Mouse (Mus musculus) hindbrain, embryonic 14.5 days (tissue): ENCODE data around the gene Hps3. TPM values are rescaled to one million over a fixed set of nuclear protein-coding genes. Genes with fewer than 3 reads are reported as not detected.
A peak's percentile ranks its signal among the peaks of the same experiment; 100 is the strongest.

Experiments
- ATAC-seq: fragments of 200-750 bp; cut with Nextera tagmentation; 2 replicates; pipeline ENCODE4 v1.8.0; 2017; ENCODE audit warnings: moderate number of reproducible peaks, mild to moderate bottlenecking, moderate TSS enrichment, moderate library complexity; ENCODE audit not compliant: low FRiP score
- DNase-seq: peaks from one replicate; pipeline ENCODE4 v3.0.0-alpha.2; 2015; ENCODE audit warnings: low spot score
- H3K27ac ChIP-seq: fragments of 300-500 bp; sonication (generic); 2 replicates; pipeline ENCODE4 v1.5.1; 2014; ENCODE audit warnings: mild to moderate bottlenecking, moderate library complexity
- H3K27me3 ChIP-seq: fragments of 300-500 bp; sonication (generic); 2 replicates; pipeline ENCODE4 v1.6.1; 2014; ENCODE audit warnings: mild to moderate bottlenecking, low read length, mixed read lengths; ENCODE audit not compliant: control insufficient read depth, insufficient read depth
- H3K36me3 ChIP-seq: fragments of 300-500 bp; sonication (generic); replicated peaks from 2 replicates; pipeline ENCODE4 v1.6.1; 2014; ENCODE audit not compliant: control insufficient read depth, insufficient read depth
- H3K4me1 ChIP-seq: fragments of 300-500 bp; sonication (generic); replicated peaks from 2 replicates; pipeline ENCODE4 v1.6.1; 2014; ENCODE audit warnings: antibody characterized with exemption, low read length, mixed read lengths; ENCODE audit not compliant: control insufficient read depth, insufficient read depth
- H3K4me2 ChIP-seq: fragments of 300-500 bp; sonication (generic); replicated peaks from 2 replicates; pipeline ENCODE4 v1.6.1; 2014; ENCODE audit warnings: mild to moderate bottlenecking, moderate library complexity
- H3K4me3 ChIP-seq: fragments of 300-500 bp; sonication (generic); replicated peaks from 2 replicates; pipeline ENCODE4 v1.5.1; 2014; ENCODE audit warnings: mild to moderate bottlenecking, low read length
- H3K9ac ChIP-seq: fragments of 300-500 bp; sonication (generic); 2 replicates; pipeline ENCODE4 v1.6.1; 2014
- H3K9me3 ChIP-seq: fragments of 300-500 bp; sonication (generic); 2 replicates; pipeline ENCODE4 v1.6.1; 2016; ENCODE audit warnings: low read length; ENCODE audit not compliant: control insufficient read depth
- WGBS: fragments of 180-500 bp; shearing (Covaris S2); extraction: QIAGEN DNeasy Blood & Tissue Kit; methylation state at CpG from one replicate; pipeline ENCODE4 v1.1.7; 2014; 5-methylcytosine and 5-hydroxymethylcytosine counted together
- polyA plus RNA-seq: library from polyadenylated mRNA; unstranded; fragments of >200 nt; fragmentation: Nextera tagmentation; extraction: Ambion mirVana; gene quantifications from 2 replicates; pipeline ENCODE4 v1.2.1, GENCODE M21; 2014

The Hps3 gene
- polyA plus RNA-seq, 1 experiment from 2014 or later, result 13.8 TPM

DNA sequence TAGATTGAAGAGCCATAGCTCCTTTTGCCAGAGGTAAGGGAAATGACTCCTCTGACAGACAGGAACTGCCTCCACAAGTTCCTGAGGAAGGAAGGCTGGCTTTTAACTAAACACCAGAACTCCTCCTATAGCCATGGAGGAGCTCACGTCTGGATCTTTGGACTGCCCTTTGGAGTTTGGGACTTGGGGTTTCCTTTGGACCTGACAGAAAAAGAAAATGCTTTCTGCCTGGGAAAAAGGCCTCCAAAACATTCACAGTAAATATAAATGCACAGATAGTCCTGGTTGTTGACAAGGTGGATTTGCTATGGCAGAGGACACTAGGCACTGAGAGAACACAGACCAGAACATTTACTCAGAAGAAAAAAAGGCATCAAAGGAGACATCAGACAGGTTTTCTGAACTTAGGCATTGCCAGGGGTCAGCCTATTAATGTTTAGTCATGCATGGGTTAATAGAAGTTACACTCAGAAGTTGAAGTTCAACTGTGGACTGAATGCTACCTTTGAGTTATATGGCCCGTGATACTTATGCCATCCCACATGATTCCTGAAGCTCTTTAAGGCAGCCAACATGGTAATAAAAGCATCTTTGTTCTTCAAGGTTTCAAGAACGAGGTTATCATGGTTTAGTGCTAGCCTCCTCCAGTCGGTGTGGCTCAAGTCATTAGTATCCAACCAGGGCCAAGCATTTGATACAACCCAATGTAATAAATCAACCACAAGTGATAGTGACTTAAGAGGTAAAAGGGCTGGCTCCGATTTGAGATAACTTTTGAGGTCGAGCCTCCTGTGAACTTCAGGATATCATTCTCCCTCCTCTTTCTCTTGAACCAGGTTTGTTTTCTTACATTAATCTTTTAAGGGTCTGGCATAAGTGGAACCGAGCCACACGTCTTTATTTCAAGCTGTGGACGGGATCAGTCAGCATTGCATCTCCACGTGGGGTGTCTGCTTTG, 1.1 kb downstream of the Hps3 start:
- no peak for ATAC-seq
- WGBS, result 24% methylated on average over 10 of the region's 10 CpGs

DNA sequence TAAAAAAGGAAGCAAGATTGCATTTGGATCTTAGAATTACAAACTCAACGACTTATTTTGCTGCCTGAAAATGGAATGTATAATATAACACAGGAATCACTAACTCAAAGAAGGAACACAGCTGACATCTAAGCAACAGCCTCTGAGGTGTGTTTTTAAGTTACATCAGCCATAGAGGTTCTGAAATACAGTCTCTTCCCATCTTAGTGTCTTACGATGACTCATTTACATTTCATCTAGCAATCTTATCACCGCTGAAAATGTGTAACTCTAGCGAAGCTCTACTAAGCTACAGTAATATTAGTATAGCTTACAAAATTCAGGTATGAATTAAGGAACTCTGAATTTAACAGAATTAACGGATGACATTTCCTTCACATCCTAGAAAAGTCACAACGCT, 4.3 kb downstream of the Hps3 start:
- 95% methylated on average over 6 of the region's 6 CpGs for WGBS
- Histone ChIP-seq H3K4me3 (no peak overlapping the region), H3K9ac (no peak overlapping the region), H3K9me3 (no peaks in the 10 kb centered on the region), H3K4me2 (no peak overlapping the region), H3K36me3 (peaks cover 25% of the 10 kb centered on the region), H3K27me3 (no peaks in the 10 kb centered on the region), H3K27ac (no peak overlapping the region), H3K4me1 (peaks cover 11% of the 10 kb centered on the region)
- DNase-seq, result no peak
- ATAC-seq, result no peak

More for the DNA sequence above, 1.1 kb downstream of the Hps3 start:
- Histone ChIP-seq H3K9ac (peak overlapping the region; percentile 77), H3K4me2 (peak overlapping the region; percentile 71), H3K4me3 (peak overlapping the region; percentile 77), H3K27ac (no peak overlapping the region), H3K9me3 (no peaks in the 10 kb centered on the region), H3K4me1 (peaks cover 11% of the 10 kb centered on the region), H3K36me3 (no peaks in the 10 kb centered on the region), H3K27me3 (no peaks in the 10 kb centered on the region)
- DNase-seq, result no peak

DNA sequence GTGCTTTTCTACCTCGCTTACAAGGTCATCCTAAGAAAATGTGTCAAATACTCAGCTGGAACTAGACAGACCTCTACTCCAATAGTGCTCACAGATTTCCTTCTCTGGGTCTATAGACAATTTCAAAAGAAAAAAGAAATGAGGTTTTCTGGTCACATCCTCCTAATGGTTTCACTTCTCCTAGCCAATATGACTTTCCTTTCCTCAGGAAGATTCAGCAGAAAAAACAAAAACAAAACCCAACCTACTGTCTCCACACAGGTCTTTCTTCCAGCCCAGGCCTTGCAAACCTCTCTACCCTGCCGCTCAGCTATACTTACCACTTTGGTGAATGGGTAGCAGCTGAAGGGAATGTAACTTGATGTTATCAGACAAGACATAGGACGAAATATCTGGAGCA, 6.5 kb downstream of the Hps3 start:
- peaks cover 2% of the 10 kb centered on the region; the same call in 1 of the 2 replicates for H3K4me1 ChIP-seq
- WGBS, result 96% methylated on average over 3 of the region's 3 CpGs

DNA sequence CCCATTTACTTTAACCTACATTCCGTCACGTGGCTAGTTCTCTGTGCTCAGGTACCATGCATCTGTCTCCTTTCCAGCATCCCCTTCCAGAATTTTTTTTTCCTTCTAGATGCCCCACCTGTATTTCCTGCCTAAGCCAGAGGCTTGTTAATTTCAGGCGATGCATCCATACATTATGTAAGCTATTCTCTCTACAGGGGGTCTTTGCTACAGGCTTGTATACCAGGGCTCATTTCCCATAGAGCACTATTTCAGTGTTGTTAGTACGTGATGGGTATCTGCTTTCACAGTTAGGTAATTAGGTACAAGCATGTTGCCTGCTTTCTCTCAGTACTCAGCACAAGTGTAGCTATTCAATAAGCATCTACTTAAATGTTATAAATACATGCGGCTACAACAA, 7.3 kb downstream of the Hps3 start:
- ATAC-seq (no peak), DNase-seq (no peak)
- Histone ChIP-seq H3K4me3 (no peak overlapping the region), H3K9ac (no peak overlapping the region), H3K27me3 (no peaks in the 10 kb centered on the region), H3K9me3 (no peaks in the 10 kb centered on the region), H3K27ac (no peak overlapping the region), H3K36me3 (peaks cover 54% of the 10 kb centered on the region), H3K4me1 (no peaks in the 10 kb centered on the region), H3K4me2 (no peak overlapping the region)
- WGBS, result 87% methylated on average over 5 of the region's 5 CpGs

More for the DNA sequence above, 6.5 kb downstream of the Hps3 start:
- ATAC-seq, result no peak
- Histone ChIP-seq H3K9ac (no peak overlapping the region), H3K4me3 (no peak overlapping the region), H3K4me2 (no peak overlapping the region), H3K27me3 (no peaks in the 10 kb centered on the region), H3K36me3 (peaks cover 46% of the 10 kb centered on the region), H3K9me3 (no peaks in the 10 kb centered on the region), H3K27ac (no peak overlapping the region)
- no peak for DNase-seq

DNA sequence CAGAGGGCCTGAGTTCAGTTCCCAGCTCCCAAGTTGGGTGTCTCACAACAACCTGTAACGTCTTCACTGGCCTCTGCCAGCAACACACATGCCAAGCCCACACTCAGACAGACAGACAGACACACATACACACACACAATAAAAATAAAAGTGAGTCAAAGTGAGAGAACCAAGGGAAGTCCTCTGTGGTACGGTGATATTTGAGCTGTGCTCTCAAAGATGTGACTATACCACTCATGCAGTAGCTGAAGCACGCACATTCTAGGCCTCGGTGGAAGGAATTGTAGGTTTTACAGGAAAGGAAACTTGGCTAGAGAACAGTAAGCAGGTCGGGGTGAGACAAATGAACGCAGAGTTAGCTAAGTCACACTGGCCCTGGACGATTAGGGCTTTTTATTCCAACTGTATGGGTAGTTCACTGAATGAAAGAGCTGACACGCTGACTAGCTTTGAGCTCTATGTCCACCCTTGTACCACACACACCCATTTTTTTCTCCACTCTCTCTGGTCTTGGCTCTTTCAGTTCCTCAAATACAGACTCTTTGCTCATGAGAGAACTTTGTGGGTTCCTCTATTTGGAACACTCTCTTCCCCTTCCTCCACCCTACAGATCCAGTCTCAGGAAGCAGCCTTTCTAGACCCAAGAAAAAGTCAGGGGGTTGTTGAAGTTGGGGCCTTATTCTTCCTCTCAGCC, 8.0 kb downstream of the Hps3 start:
- H3K9me3 ChIP-seq, result no peaks in the 10 kb centered on the region
- 98% methylated on average over 8 of the region's 8 CpGs for WGBS
- no peaks in the 10 kb centered on the region for H3K27me3 ChIP-seq
- H3K4me1 ChIP-seq, result no peaks in the 10 kb centered on the region
- peaks cover 61% of the 10 kb centered on the region for H3K36me3 ChIP-seq
- DNase-seq, result no peak
- no peak overlapping the region for H3K4me2 ChIP-seq
- H3K4me3 ChIP-seq, result no peak overlapping the region
- no peak overlapping the region for H3K9ac ChIP-seq
- no peak for ATAC-seq
- no peak overlapping the region for H3K27ac ChIP-seq

DNA sequence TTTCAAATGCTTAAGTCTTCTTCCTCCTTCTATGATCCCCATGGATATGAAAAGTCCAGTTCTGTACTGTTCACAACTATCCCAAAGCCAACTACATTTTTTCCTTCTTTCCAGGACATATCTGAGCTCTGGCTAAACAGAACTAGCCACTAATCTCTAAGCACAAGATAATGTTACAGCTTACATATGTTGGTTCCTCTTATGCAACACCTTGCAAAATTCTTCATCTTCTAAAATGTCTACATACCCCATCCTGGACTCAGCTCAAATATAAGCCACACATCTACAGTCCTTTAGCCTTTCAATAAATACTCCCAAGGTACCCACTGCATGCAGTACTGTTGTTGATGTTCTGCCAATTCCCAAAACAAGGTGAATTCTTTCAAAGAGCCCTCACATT, 8.6 kb downstream of the Hps3 start:
- peaks cover 62% of the 10 kb centered on the region for H3K36me3 ChIP-seq
- ATAC-seq (no peak), DNase-seq (no peak)
- H3K4me2 ChIP-seq, result no peak overlapping the region
- H3K9ac ChIP-seq, result no peak overlapping the region
- no peak overlapping the region for H3K4me3 ChIP-seq
- no peaks in the 10 kb centered on the region for H3K4me1 ChIP-seq
- H3K27ac ChIP-seq, result no peak overlapping the region
- H3K27me3 ChIP-seq, result no peaks in the 10 kb centered on the region
- no peaks in the 10 kb centered on the region for H3K9me3 ChIP-seq

DNA sequence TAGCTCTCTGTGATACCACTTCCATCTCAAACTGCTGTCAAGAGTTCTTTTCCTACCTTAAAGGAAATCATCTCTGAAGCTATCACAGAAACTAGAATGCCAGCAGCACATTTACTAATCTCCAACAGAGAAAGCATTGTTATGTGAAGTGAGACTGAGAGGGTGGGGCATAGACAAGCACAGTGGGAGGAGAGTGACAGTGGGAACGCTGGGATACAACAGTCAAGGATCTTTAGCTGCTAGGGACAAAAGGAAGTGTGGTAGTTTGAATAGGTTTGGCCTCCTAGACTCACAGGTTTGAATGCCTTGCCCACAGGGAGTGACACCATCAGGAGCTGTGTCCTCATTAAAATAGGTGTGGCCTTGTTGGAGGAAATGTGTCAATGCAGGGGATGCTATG, 11.3 kb downstream of the Hps3 start:
- DNase-seq, result no peak
- Histone ChIP-seq H3K9me3 (no peaks in the 10 kb centered on the region), H3K36me3 (peaks cover 82% of the 10 kb centered on the region), H3K4me3 (no peak overlapping the region), H3K27ac (no peak overlapping the region), H3K4me1 (no peaks in the 10 kb centered on the region), H3K4me2 (no peak overlapping the region), H3K9ac (no peak overlapping the region), H3K27me3 (no peaks in the 10 kb centered on the region)
- 47% methylated on average over 1 of the region's 1 CpGs for WGBS
- ATAC-seq, result no peak

DNA sequence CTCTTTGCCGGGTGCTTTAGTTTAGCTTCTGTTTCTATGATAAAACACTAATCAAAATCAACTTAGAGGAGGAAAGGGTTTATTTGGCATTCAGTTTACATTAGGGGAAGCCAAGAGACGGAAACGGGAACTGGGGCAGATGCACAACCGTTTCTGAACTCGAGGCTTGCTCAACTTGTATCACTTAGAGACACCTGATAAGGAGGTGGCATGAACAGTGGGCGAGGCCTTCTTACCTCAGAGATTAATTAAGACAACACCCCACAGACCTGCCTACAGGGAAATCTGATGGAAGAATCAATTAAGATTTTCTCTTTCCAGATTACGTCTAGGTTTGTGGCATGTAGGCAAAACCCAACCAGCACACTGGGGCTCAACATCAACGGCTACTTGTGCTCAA, 17.0 kb downstream of the Hps3 start:
- Histone ChIP-seq H3K27ac (no peak overlapping the region), H3K4me3 (no peak overlapping the region), H3K9ac (no peak overlapping the region), H3K9me3 (no peaks in the 10 kb centered on the region), H3K4me1 (no peaks in the 10 kb centered on the region), H3K27me3 (no peaks in the 10 kb centered on the region), H3K4me2 (no peak overlapping the region), H3K36me3 (peaks cover 76% of the 10 kb centered on the region)
- ATAC-seq (no peak), DNase-seq (no peak)
- WGBS, result 89% methylated on average over 8 of the region's 8 CpGs

DNA sequence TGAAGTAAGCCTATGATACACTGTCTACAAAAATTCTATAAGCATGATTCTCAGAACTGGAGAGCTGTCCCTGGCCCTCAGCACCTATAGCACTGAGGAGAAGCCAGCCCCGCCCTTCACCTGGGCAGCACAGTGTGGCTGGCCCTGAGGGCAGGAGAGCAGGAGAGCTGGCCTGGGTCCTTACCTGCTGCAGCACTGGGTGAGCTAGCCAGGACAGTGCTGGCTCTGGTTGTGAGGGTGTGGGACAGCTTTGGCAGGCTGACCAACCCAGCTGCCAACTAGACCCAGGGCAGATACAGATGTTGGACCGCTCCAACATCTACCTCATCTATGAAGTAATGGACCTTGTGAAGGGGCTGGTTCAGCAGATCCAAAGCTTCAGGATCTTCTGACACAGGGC, 20.7 kb downstream of the Hps3 start:
- no peak overlapping the region for H3K4me3 ChIP-seq
- H3K4me1 ChIP-seq, result no peaks in the 10 kb centered on the region
- WGBS, result 96% methylated on average over 2 of the region's 2 CpGs
- ATAC-seq (no peak), DNase-seq (no peak)
- no peak overlapping the region for H3K4me2 ChIP-seq
- peaks cover 73% of the 10 kb centered on the region for H3K36me3 ChIP-seq
- H3K9me3 ChIP-seq, result no peaks in the 10 kb centered on the region
- no peak overlapping the region for H3K9ac ChIP-seq
- H3K27me3 ChIP-seq, result no peaks in the 10 kb centered on the region
- H3K27ac ChIP-seq, result no peak overlapping the region
